Mouse (Mus musculus): ENCODE results near the gene Fam83e. TPM values are rescaled to one million over a fixed set of nuclear protein-coding genes. Genes with fewer than 3 reads are reported as not detected.

Gene Fam83e
- not detected for polyA plus RNA-seq (2014; fragmentation: Illumina TruSeq; extraction: RNeasy Lipid Tissue Mini Kit (QIAGEN cat#74804))

DNA sequence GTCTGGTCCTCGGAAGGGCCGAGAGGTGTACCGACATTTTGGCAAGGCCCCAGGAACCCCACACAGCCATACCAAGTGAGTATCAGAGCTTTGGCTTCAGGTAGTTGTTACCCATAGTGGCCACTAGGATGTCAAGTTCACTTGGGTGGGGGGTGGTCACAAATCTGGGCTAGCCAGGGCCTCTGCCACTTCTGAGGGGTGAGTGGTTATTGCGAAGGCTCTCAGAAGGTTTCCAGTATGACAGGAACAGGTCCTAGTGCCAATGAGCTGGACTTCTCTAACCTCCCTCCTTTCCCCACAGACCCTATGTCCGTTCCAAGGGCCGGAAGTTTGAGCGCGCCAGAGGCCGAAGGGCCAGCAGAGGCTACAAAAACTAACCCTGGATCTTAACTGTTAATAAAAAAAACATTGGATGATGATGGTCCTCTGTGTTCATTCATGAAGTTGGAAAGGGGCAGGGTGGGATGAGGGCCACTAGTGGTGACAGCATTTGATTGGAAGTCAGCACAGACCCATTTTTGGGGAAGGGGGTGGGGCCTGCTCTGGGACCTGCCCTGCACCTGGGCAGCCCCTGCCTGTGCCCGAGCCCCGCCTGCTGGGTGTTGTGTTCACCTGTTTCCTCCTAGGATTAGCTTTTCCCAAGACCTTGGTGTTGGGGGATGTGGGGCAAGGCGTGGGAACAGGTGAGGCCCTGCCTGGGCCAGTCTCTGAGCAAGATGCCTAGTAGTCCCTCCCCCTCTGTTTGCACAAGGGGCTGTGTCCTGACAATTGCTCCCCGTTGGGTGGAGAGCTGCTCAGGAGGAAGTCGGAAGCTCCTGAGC lies at the start of gene Fam83e:
Gene Fam83e, plus strand, starts transcription at position 800 of the 821 bp plus-strand sequence.

DNA sequence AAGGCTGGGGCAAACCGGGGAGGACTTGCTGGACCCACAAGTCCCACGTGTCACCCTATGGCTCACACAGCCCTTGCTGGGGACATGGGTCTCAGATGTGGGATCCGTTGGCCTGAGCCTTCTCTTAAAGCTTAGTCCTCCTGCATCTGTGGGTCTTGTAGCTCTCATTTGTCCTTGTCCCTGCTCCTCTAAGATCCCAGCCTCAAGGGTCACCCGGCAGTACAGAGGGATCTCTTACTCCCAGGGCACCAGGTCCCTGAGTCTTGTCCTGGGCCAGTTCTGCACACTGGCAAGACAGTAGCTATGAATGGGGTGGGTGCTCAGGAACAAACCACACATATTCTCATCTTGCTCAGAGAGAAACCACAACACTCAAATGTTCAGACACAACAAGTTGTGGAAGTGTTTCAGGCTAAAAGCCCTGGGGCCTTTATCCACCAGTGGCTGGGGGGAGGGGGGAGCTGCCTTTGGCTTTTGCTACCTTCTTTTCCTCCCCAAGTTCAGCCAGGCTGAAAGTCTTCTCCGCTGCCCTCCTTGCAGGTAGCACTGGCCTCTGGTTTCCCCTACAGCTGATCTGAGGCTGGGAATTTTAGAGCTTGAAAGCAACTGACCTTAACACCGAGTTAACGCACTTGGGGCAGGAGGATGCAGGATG lies 37.5 kb upstream of the Fam83e start, which contains the start of gene Ntn5:
Gene Ntn5, plus strand, starts transcription at position 627 of the 655 bp plus-strand sequence.

GRCm38 (mm10) chr7:45693921-45694591 lies 27.0 kb upstream of the Fam83e start, which contains the start of gene Sec1:
Sec1 (minus strand) TSS chr7:45694402.

GRCm38 (mm10) chr7:45699523-45700141 lies 21.4 kb upstream of the Fam83e start, which contains the start of gene Car11:
Car11 (plus strand) TSS chr7:45699843.

DNA sequence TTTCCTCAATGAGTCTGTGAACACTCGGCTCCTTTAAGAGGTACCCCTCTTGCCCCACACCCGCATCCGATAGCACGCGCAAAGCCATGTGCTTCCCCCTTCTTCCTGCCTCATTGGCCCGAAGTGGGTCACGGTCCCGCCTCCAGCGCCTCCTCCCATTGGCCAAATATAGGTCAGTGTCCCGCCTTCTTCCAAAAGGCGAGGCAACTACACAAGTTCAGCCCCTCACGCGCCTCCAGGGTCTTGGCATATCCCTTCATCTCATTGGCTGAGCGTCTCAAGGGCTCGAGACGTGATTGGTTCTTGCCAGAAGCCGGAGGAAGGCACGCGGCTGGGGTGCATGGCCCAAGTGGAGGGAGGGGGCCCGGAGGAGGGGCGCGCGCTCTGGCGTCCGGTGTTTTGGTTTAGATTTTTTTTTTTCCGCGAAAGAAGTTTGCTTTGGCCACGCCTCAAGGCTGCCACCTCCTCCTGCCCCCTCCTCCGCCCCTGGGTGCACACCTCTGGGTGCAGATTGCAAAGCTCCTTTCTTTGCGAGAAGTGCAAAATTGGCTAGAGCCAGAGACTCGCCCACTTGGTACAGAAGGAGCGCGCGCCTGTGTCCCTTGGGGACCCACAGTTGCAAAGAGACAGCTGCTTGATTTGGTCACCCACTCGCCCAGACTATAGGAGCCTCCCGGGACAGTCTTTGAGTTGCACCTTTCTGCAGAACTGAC lies 16.1 kb upstream of the Fam83e start, which contains the start of gene Dbp:
Gene Dbp, plus strand, starts transcription at position 359 of the 713 bp plus-strand sequence.

DNA sequence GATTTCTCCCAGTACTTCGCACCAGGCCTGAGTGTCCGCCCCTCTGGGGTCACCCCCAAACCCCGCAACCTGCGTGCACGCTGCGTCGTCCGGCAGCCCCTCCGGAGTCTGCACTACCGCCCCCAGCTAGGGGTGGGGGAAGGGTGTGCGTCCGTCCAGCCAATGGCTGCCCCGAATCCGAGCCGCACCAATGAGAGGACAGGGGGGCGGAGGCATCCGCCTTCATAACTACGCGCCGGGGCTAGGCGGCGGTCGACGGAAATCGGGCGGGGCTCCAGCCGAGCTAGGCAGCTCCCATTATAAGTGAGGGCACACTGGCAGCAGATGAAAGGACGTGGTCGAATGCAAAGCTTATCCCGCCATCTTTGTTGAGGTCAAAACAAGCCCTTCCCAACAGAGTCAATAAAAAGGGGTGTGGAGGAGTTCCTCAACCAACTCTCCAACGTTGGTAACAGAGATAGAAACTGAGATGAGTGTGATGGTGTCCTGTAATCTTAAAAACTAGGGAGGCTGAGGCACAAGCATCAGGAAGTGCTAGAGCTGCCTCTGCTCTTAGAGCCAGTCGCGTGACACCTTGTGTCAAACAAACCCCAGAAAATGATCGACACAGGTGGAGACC lies 5.8 kb upstream of the Fam83e start, which contains the start of gene Rpl18:
Gene Rpl18, plus strand, starts transcription at position 368 of the 619 bp plus-strand sequence.

DNA sequence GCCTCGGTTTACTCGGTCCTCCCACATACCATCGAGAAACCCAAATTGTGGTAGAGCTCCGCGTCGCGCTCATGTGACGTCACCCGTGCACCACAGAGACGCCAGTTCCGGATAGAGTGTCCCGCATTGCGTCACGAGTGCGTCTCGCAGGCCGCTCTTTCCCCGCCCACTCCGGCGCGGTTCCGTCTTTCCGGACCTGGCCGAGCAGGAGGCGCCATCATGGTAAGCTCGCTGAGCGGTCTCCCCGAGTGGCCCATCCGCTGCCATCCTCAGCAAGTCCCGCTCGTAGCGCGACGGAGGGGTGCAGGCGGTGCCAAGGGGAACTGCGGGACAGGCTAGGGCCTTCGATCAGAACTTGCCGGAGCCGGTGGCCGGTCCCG lies 3.1 kb upstream of the Fam83e start, which contains the start of gene Sphk2:
Gene Sphk2, minus strand, starts transcription at position 85 of the 380 bp plus-strand sequence.

DNA sequence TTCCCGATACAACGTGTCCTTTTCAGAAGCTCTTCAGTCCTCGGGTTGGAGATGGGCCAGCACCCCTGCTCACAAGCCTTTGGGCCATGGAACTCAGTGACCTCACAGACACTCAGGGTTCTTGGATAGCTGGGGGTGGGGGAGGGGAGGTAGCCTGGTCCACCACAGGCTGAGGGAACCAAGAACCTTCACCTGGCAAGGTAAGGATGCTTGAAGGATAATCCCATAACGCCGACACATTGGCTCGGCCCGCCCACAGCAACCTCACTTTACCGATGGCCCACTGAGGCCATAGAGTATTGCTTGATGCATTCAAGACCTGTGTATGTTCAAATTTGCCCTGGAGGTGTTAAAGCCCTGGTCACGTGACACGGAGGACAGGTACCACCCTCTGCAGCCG lies 4.7 kb downstream of the Fam83e start, which contains the start of gene Spaca4:
Gene Spaca4, minus strand, starts transcription at position 101 of the 400 bp plus-strand sequence.

Other genes starting within 250 kb of the Fam83e start
- gene Tulp2, start 239.3 kb upstream of the Fam83e start, polyA plus RNA-seq (2014; fragmentation: Illumina TruSeq; extraction: RNeasy Lipid Tissue Mini Kit (QIAGEN cat#74804)) = 2.3 TPM
- not detected for gene Gm45808, start 234.4 kb upstream of the Fam83e start, polyA plus RNA-seq (2014; fragmentation: Illumina TruSeq; extraction: RNeasy Lipid Tissue Mini Kit (QIAGEN cat#74804))
- gene Dhdh, start 232.4 kb upstream of the Fam83e start, polyA plus RNA-seq (2014; fragmentation: Illumina TruSeq; extraction: RNeasy Lipid Tissue Mini Kit (QIAGEN cat#74804)) = 28.5 TPM
- gene Nucb1, start 210.8 kb upstream of the Fam83e start, polyA plus RNA-seq (2014; fragmentation: Illumina TruSeq; extraction: RNeasy Lipid Tissue Mini Kit (QIAGEN cat#74804)) = 55.5 TPM
- gene Ppp1r15a, start 194.9 kb upstream of the Fam83e start, polyA plus RNA-seq (2014; fragmentation: Illumina TruSeq; extraction: RNeasy Lipid Tissue Mini Kit (QIAGEN cat#74804)) = 2.3 TPM
- gene Plekha4, start 194.9 kb upstream of the Fam83e start, polyA plus RNA-seq (2014; fragmentation: Illumina TruSeq; extraction: RNeasy Lipid Tissue Mini Kit (QIAGEN cat#74804)) = 0.43 TPM
- gene Hsd17b14, start 166.3 kb upstream of the Fam83e start, polyA plus RNA-seq (2014; fragmentation: Illumina TruSeq; extraction: RNeasy Lipid Tissue Mini Kit (QIAGEN cat#74804)) = not detected
- 2.1 TPM for gene Bcat2, start 151.1 kb upstream of the Fam83e start, polyA plus RNA-seq (2014; fragmentation: Illumina TruSeq; extraction: RNeasy Lipid Tissue Mini Kit (QIAGEN cat#74804))
- not detected for gene Fgf21, start 105.7 kb upstream of the Fam83e start, polyA plus RNA-seq (2014; fragmentation: Illumina TruSeq; extraction: RNeasy Lipid Tissue Mini Kit (QIAGEN cat#74804))
- gene Fut1, start 103.9 kb upstream of the Fam83e start, polyA plus RNA-seq (2014; fragmentation: Illumina TruSeq; extraction: RNeasy Lipid Tissue Mini Kit (QIAGEN cat#74804)) = not detected
- gene Izumo1, start 99.4 kb upstream of the Fam83e start, polyA plus RNA-seq (2014; fragmentation: Illumina TruSeq; extraction: RNeasy Lipid Tissue Mini Kit (QIAGEN cat#74804)) = not detected
- not detected for gene Rasip1, start 93.7 kb upstream of the Fam83e start, polyA plus RNA-seq (2014; fragmentation: Illumina TruSeq; extraction: RNeasy Lipid Tissue Mini Kit (QIAGEN cat#74804))
- 0.51 TPM for gene Mamstr, start 81.2 kb upstream of the Fam83e start, polyA plus RNA-seq (2014; fragmentation: Illumina TruSeq; extraction: RNeasy Lipid Tissue Mini Kit (QIAGEN cat#74804))
- gene Fut2, start 54.8 kb upstream of the Fam83e start, polyA plus RNA-seq (2014; fragmentation: Illumina TruSeq; extraction: RNeasy Lipid Tissue Mini Kit (QIAGEN cat#74804)) = 0.94 TPM
- gene Ntn5, start 37.2 kb upstream of the Fam83e start, polyA plus RNA-seq (2014; fragmentation: Illumina TruSeq; extraction: RNeasy Lipid Tissue Mini Kit (QIAGEN cat#74804)) = not detected
- not detected for gene Sec1, start 26.8 kb upstream of the Fam83e start, polyA plus RNA-seq (2014; fragmentation: Illumina TruSeq; extraction: RNeasy Lipid Tissue Mini Kit (QIAGEN cat#74804))
- gene Car11, start 21.4 kb upstream of the Fam83e start, polyA plus RNA-seq (2014; fragmentation: Illumina TruSeq; extraction: RNeasy Lipid Tissue Mini Kit (QIAGEN cat#74804)) = not detected
- gene Dbp, start 16.1 kb upstream of the Fam83e start, polyA plus RNA-seq (2014; fragmentation: Illumina TruSeq; extraction: RNeasy Lipid Tissue Mini Kit (QIAGEN cat#74804)) = 10.6 TPM
- gene Rpl18, start 5.8 kb upstream of the Fam83e start, polyA plus RNA-seq (2014; fragmentation: Illumina TruSeq; extraction: RNeasy Lipid Tissue Mini Kit (QIAGEN cat#74804)) = 1.6 TPM
- 0.40 TPM for gene Sphk2, start 3.2 kb upstream of the Fam83e start, polyA plus RNA-seq (2014; fragmentation: Illumina TruSeq; extraction: RNeasy Lipid Tissue Mini Kit (QIAGEN cat#74804))
- not detected for gene Spaca4, start 4.6 kb downstream of the Fam83e start, polyA plus RNA-seq (2014; fragmentation: Illumina TruSeq; extraction: RNeasy Lipid Tissue Mini Kit (QIAGEN cat#74804))
- not detected for gene Lmtk3, start 62.5 kb downstream of the Fam83e start, polyA plus RNA-seq (2014; fragmentation: Illumina TruSeq; extraction: RNeasy Lipid Tissue Mini Kit (QIAGEN cat#74804))
- not detected for gene Sult2b1, start 63.5 kb downstream of the Fam83e start, polyA plus RNA-seq (2014; fragmentation: Illumina TruSeq; extraction: RNeasy Lipid Tissue Mini Kit (QIAGEN cat#74804))
- 14.9 TPM for gene Cyth2, start 93.4 kb downstream of the Fam83e start, polyA plus RNA-seq (2014; fragmentation: Illumina TruSeq; extraction: RNeasy Lipid Tissue Mini Kit (QIAGEN cat#74804))
- not detected for gene Kcnj14, start 103.6 kb downstream of the Fam83e start, polyA plus RNA-seq (2014; fragmentation: Illumina TruSeq; extraction: RNeasy Lipid Tissue Mini Kit (QIAGEN cat#74804))
- 0.86 TPM for gene Grwd1, start 109.7 kb downstream of the Fam83e start, polyA plus RNA-seq (2014; fragmentation: Illumina TruSeq; extraction: RNeasy Lipid Tissue Mini Kit (QIAGEN cat#74804))
- gene Kdelr1, start 151.6 kb downstream of the Fam83e start, polyA plus RNA-seq (2014; fragmentation: Illumina TruSeq; extraction: RNeasy Lipid Tissue Mini Kit (QIAGEN cat#74804)) = 81.7 TPM
- gene Grin2d, start 157.2 kb downstream of the Fam83e start, polyA plus RNA-seq (2014; fragmentation: Illumina TruSeq; extraction: RNeasy Lipid Tissue Mini Kit (QIAGEN cat#74804)) = not detected
- not detected for gene Syngr4, start 175.5 kb downstream of the Fam83e start, polyA plus RNA-seq (2014; fragmentation: Illumina TruSeq; extraction: RNeasy Lipid Tissue Mini Kit (QIAGEN cat#74804))
- gene Tmem143, start 175.7 kb downstream of the Fam83e start, polyA plus RNA-seq (2014; fragmentation: Illumina TruSeq; extraction: RNeasy Lipid Tissue Mini Kit (QIAGEN cat#74804)) = 0.46 TPM
- gene Emp3, start 200.2 kb downstream of the Fam83e start, polyA plus RNA-seq (2014; fragmentation: Illumina TruSeq; extraction: RNeasy Lipid Tissue Mini Kit (QIAGEN cat#74804)) = 2.5 TPM
- 1.1 TPM for gene Ccdc114, start 202.9 kb downstream of the Fam83e start, polyA plus RNA-seq (2014; fragmentation: Illumina TruSeq; extraction: RNeasy Lipid Tissue Mini Kit (QIAGEN cat#74804))

Data from ovary, adult 10 weeks (tissue).